Mouse (Mus musculus) liver, postnatal 0 days (tissue): ENCODE results near the gene Bscl2.

Source experiments
- CTCF ChIP-seq: sonication (generic); IDR thresholded peaks from 2 replicates; pipeline ENCODE4 v1.5.1; 2016; ENCODE audit warnings: antibody characterized with exemption, low read depth
- EP300 ChIP-seq: IDR thresholded peaks from 2 replicates; pipeline ENCODE4 v1.6.1; 2016; ENCODE audit warnings: antibody characterized with exemption, low read depth, mild to moderate bottlenecking

- TF ChIP-seq CTCF, result no peak
- no peak for TF ChIP-seq EP300
Measured at GRCm38 (mm10) chr19:8789171-8789570, 48.1 kb upstream of the Bscl2 start.
